Mouse (Mus musculus) midbrain, embryonic 10.5 days (tissue): ENCODE data around the gene Ugp2. TPM values are rescaled to one million over a fixed set of nuclear protein-coding genes. Genes with fewer than 3 reads are reported as not detected.
"Not testable (repeated sequence)": the region's sequence is repeated elsewhere in the genome, so short reads cannot be mapped to it uniquely, and the experiment has no call there.

Experiments used
- DNase-seq: peaks from one replicate; pipeline ENCODE4 v3.0.0-alpha.2; 2017; ENCODE audit warnings: low spot score
- H3K27ac ChIP-seq: fragments of 300-500 bp; sonication (generic); replicated peaks from 2 replicates; pipeline ENCODE4 v1.5.1; 2016; ENCODE audit warnings: mild to moderate bottlenecking
- H3K27me3 ChIP-seq: fragments of 300-500 bp; sonication (generic); 2 replicates; pipeline ENCODE4 v1.6.1; 2016; ENCODE audit warnings: low read depth, mild to moderate bottlenecking; ENCODE audit not compliant: poor library complexity, severe bottlenecking
- H3K36me3 ChIP-seq: fragments of 300-500 bp; sonication (generic); 2 replicates; pipeline ENCODE4 v1.6.1; 2016; ENCODE audit warnings: mild to moderate bottlenecking, moderate library complexity
- H3K4me1 ChIP-seq: fragments of 300-500 bp; sonication (generic); 2 replicates; pipeline ENCODE4 v1.6.1; 2016
- H3K4me3 ChIP-seq: fragments of 300-500 bp; sonication (generic); 2 replicates; pipeline ENCODE4 v1.5.1; 2016; ENCODE audit warnings: mild to moderate bottlenecking, moderate library complexity
- H3K9me3 ChIP-seq: fragments of 300-500 bp; sonication (generic); replicated peaks from 2 replicates; pipeline ENCODE4 v1.6.1; 2016; ENCODE audit warnings: mild to moderate bottlenecking
- WGBS: fragments of 180-500 bp; shearing (Covaris S2); methylation state at CpG from one replicate; pipeline ENCODE4 v1.1.7; 2016; 5-methylcytosine and 5-hydroxymethylcytosine counted together
- polyA plus RNA-seq: library from polyadenylated mRNA; unstranded; fragments of >200 nt; fragmentation: Nextera tagmentation; extraction: Ambion mirVana; gene quantifications from 2 replicates; pipeline ENCODE4 v1.2.1, GENCODE M21; 2016

Ugp2 gene
- polyA plus RNA-seq, 1 experiment from 2014 or later = 54.6 TPM

DNA sequence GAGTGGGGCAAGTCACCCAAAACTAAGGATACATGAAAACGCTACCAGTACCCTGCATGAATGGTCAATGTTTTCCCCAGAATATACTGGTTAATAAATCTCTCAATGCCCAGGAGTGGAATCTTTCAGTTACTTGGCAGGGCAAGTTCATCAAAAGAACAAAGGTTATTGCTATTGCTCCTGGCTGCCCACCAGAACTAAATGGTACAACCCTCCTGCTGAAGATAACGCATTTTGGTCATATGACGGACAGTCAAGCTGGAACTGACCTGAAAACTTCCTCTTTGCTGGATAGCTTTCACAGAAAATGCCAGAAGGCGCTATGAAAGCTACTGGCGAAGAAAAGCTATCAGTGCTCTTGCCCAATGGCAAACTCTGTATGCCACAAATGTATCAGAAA lies 45.2 kb downstream of the Ugp2 start:
- Histone ChIP-seq H3K4me1 (no peaks in the 10 kb centered on the region), H3K27me3 (no peaks in the 10 kb centered on the region), H3K9me3 (no peaks in the 10 kb centered on the region), H3K27ac (no peak overlapping the region), H3K36me3 (peaks cover 86% of the 10 kb centered on the region), H3K4me3 (no peak overlapping the region)
- WGBS = 96% methylated on average over 5 of the region's 5 CpGs
- DNase-seq = no peak

DNA sequence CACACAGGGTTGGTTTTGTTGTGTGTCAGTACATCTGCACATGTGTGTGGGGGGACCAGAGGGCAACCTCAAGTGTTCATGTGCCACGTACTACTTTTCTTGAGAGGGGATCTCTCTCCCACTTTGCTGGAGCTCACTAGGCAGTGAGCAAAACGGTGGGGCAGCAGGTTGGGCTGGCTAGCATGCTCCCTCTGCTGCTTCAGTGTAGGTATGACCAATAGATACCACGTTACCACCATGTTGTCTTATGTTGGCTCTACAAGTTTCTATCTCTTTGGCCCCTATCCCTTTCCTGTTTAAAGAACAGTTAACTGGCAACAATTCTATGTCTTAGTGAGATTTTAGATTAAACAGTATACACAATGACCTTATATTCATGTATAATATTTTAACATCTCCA lies 48.7 kb downstream of the Ugp2 start:
- Histone ChIP-seq H3K4me1 (no peaks in the 10 kb centered on the region), H3K27me3 (no peaks in the 10 kb centered on the region), H3K4me3 (no peak overlapping the region), H3K27ac (no peak overlapping the region), H3K9me3 (no peaks in the 10 kb centered on the region), H3K36me3 (peaks cover 63% of the 10 kb centered on the region)
- no peak for DNase-seq
- 93% methylated on average over 3 of the region's 3 CpGs for WGBS

DNA sequence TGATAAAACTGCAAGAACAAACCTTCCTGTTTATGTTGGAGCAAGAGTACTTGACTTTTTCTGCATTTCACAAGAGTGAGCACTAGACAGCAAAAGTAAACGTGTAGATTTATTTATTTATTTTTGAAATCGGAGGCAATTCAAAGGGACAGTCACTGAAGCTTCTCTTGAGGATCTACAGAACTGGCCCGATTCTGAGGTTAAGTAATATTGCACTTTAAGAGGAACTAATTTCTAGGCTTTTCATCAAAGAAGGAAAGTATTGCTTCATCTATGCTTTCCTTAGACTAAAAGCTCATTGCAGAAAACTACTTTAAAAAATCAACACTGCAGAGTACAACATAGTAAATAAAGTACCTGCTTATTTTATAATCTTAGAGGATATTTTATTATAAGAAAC lies 49.4 kb downstream of the Ugp2 start:
- Histone ChIP-seq H3K27ac (no peak overlapping the region), H3K36me3 (peaks cover 66% of the 10 kb centered on the region), H3K4me3 (no peak overlapping the region), H3K9me3 (no peaks in the 10 kb centered on the region), H3K4me1 (no peaks in the 10 kb centered on the region), H3K27me3 (no peaks in the 10 kb centered on the region)
- 83% methylated on average over 3 of the region's 3 CpGs for WGBS
- DNase-seq = no peak

DNA sequence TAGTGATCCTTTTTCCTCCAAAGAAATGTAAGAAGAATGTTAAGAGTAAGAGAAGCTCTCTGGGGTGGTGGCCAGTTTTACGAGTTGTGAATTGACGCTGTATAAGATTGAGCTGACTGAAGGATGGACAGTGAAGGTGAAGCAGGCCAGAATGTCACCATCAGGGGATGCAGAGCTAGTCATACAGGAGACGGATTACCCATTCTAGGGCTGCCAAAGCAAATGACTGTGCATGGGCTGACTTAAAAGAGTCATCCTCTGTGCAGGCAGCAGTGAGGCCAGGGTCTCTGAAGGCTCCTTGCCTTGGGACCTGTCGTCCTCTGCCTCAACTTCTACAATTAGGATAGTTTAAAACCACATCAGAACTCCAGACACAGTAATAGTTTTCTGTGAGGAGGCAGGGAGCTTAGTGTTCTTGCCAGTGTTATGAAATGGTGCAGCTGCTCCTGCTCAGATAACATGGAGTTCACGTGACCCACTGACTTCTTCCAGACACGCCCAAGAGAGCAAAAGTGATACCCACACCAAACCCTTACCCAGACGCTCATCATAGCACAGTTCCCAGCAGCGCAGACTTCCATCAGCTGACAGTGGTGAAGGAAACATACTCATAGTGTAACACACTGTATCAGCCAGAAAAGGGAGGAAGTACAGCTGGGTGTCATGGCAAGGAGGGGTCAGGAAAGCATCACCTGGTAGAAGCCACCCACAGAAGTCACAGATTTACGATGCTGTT lies 56.9 kb downstream of the Ugp2 start:
- no peak for DNase-seq
- no peak overlapping the region for H3K27ac ChIP-seq
- H3K9me3 ChIP-seq = no peaks in the 10 kb centered on the region
- 93% methylated on average over 9 of the region's 9 CpGs for WGBS
- H3K36me3 ChIP-seq = peaks cover 56% of the 10 kb centered on the region
- H3K27me3 ChIP-seq = no peaks in the 10 kb centered on the region
- 0 out of 2 replicates have a peak, but pooled peaks cover 3% of the 10 kb centered on the region for H3K4me1 ChIP-seq
- no peak overlapping the region for H3K4me3 ChIP-seq

DNA sequence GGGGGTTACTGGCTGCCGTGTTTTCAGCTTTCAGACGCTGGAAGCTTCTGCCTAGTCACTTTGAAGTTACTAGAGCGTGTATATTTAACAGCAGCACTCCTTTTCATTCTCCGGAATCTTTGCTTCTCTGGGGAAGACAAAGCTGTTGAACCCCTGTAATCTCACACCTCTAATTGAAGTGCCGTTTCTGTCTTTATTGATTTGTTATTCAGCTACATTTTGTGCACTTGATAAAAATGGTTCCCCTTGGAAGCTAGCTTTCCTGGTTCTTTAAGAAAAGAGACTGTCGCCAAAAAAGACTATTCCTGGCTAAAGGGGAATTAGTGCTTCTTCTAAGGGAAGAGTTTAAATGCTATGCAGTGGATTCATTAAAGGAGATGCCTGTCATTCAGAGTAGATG lies 61.5 kb downstream of the Ugp2 start:
- DNase-seq = no peak
- Histone ChIP-seq H3K4me3 (no peak overlapping the region), H3K4me1 (0 out of 2 replicates have a peak, but pooled peaks cover 3% of the 10 kb centered on the region), H3K9me3 (no peaks in the 10 kb centered on the region), H3K27ac (no peak overlapping the region), H3K36me3 (peaks cover 50% of the 10 kb centered on the region), H3K27me3 (no peaks in the 10 kb centered on the region)
- 48% methylated on average over 6 of the region's 6 CpGs for WGBS

DNA sequence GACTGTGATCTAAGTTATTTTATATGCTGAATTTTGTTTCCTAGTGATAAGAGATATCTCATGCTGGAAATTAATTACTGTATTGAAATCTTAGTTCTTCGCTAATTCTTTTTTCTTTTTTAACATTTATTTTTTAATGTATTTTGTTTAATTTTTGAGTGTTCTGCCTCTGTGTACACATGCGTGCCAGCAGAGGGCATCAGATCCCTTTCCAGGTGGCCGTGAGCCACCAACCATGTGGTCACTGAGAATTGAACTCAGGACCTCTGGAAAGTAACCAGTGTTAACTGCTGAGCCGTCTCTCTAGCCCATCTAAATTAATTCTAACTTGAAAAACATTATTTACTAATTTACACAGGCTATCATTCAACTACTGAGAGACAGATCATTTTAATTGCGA lies 62.9 kb downstream of the Ugp2 start:
- Histone ChIP-seq H3K4me1 (0 out of 2 replicates have a peak, but pooled peaks cover 3% of the 10 kb centered on the region), H3K4me3 (no peak overlapping the region), H3K9me3 (no peaks in the 10 kb centered on the region), H3K27ac (no peak overlapping the region), H3K36me3 (peaks cover 37% of the 10 kb centered on the region), H3K27me3 (no peaks in the 10 kb centered on the region)
- WGBS = 90% methylated on average over 5 of the region's 5 CpGs
- no peak for DNase-seq

DNA sequence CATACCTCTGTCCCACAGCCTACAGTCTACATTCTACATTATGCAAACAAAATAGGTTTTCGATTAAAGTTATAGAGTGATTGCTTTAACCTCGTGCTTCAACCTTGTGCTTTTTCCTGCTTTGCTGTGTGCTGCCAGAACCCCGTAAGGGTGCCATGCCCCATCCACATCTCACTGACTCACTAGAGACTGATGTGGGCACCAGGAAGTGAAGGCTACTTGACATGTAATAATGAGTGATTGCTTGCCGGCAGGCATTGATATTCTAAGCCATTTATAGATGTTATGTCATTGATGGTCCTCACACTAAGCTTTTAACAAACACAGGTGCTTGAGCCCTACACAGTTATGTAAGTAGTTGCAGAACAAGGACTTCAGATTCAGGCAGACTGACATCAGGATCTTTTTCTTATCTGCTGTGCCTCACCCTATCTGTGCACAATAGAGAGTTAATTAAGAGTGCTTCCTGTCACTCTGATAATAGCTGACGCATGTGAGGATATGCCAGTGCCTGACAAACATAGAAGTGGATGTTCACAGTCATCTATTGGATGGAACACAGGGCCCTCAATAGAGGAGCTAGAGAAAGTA lies 63.8 kb downstream of the Ugp2 start:
- Histone ChIP-seq H3K27ac (no peak overlapping the region), H3K36me3 (peaks cover 33% of the 10 kb centered on the region), H3K4me3 (no peak overlapping the region), H3K27me3 (no peaks in the 10 kb centered on the region), H3K4me1 (0 out of 2 replicates have a peak, but pooled peaks cover 3% of the 10 kb centered on the region), H3K9me3 (no peaks in the 10 kb centered on the region)
- WGBS = 88% methylated on average over 5 of the region's 5 CpGs
- DNase-seq = no peak

DNA sequence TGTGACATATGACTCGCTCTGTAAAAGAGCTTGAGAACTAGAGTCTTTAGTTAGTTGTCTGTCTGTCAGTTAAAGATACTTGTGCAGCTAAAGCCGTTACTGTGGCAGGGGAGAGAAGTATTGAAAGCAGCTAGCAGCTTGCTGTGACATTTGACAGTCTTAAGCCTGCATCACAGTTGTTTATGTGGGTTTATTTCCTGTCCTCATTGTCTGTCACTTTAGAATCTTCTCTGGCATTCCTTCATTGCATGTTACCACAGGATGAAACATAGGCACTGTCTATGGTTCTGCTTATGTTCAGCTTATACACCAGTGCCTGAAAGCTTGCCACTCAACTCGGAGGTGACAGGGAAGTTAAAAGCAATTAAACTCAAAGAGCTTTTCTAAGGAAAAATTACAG lies 67.4 kb downstream of the Ugp2 start:
- no peak for DNase-seq
- WGBS = 84% methylated on average over 3 of the region's 3 CpGs
- H3K27me3 ChIP-seq = no peaks in the 10 kb centered on the region

DNA sequence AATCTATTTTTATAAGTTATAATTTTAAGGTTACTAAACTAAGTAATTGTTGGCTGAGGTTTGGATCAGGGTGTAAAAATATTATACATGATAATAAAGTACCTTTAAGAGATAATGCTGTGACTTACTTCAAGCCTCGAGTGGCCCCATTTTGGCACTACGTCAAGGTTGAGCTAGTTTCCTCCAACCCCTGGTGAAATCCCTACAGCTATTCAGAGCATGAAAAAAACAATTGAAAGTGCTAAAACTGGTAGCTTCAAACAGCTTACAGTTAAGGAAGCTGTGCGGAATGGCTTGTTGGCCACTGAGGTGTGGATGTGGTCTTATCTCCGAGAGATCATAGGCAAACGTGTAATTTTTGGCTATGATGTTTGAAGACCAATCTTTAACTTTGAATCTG lies 75.5 kb downstream of the Ugp2 start:
- DNase-seq = no peak
- Histone ChIP-seq H3K9me3 (no peaks in the 10 kb centered on the region), H3K4me3 (no peak overlapping the region), H3K36me3 (peaks cover 40% of the 10 kb centered on the region), H3K27ac (no peak overlapping the region), H3K4me1 (no peaks in the 10 kb centered on the region), H3K27me3 (no peaks in the 10 kb centered on the region)
- WGBS = 94% methylated on average over 5 of the region's 5 CpGs

More for the DNA sequence above, 67.4 kb downstream of the Ugp2 start:
- H3K4me3 ChIP-seq = no peak overlapping the region
- no peak overlapping the region for H3K27ac ChIP-seq
- no peaks in the 10 kb centered on the region for H3K9me3 ChIP-seq
- no peaks in the 10 kb centered on the region for H3K4me1 ChIP-seq
- peaks cover 48% of the 10 kb centered on the region for H3K36me3 ChIP-seq

DNA sequence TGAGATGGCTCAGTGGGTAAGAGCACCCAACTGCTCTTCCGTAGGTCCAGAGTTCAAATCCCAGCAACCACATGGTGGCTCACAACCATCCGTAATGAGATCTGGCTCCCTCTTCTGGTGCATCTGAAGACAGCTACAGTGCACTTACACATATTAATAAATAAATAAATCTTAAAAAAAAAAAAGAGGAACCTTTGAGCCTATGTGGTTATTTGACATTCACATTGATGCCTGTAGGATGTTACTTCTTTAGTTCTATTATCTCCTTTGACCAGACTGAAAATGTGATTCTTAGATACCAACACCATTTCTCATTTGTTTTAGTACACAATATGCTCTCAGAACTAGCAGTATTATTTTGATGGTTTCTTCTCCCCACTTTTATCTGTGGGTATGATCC lies 82.8 kb downstream of the Ugp2 start:
- H3K27me3 ChIP-seq = not testable (repeated sequence)

DNA sequence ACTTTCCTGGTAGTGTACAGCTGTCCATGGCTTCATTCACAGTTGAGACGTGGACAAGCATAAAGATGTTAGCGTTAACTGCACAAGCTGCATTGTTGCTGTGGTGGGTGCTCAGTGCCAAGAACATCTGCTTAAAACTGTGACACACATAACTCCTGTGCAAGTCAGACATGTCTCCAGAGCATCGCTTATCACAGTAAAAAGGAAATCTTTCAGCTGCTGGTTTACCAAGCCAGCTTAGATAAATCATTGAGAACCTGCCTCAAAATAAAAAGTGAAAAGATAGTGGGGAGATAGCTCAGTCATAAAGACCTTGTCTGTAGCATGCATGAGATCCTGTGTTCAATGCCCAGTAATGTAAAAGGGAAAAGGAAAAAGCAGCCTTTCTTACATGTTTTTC lies 84.6 kb downstream of the Ugp2 start:
- Histone ChIP-seq H3K27me3 (no peaks in the 10 kb centered on the region), H3K9me3 (no peaks in the 10 kb centered on the region), H3K27ac (no peak overlapping the region), H3K4me1 (no peaks in the 10 kb centered on the region), H3K36me3 (peaks cover 11% of the 10 kb centered on the region), H3K4me3 (no peak overlapping the region)
- WGBS = 93% methylated on average over 3 of the region's 3 CpGs
- DNase-seq = no peak

More for the DNA sequence above, 82.8 kb downstream of the Ugp2 start:
- H3K4me1 ChIP-seq, DNase-seq, H3K9me3 ChIP-seq, H3K27ac ChIP-seq, H3K4me3 ChIP-seq: not testable (repeated sequence)
- WGBS = 91% methylated on average over 2 of the region's 2 CpGs
- H3K36me3 ChIP-seq = peaks cover 15% of the 10 kb centered on the region

DNA sequence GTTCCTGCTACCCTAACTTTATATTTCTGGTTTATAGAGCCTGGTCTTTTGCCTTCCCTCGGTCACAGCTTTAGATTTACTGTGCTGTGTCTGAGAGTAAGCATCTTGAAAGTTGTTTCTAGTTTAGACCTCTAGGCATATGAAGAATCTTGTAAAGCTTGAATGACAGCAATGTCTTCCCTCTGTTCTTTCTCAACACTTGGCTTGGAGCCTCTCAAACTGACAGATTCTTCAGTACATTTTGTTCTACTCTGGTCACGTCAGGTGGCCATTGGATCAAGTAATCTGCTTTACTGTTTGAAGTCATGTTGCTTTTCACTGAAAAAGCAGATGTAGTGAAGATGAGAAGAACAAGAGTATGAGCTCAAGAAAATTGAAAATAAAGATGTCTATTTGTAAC lies 94.8 kb downstream of the Ugp2 start:
- no peak for DNase-seq
- 90% methylated on average over 2 of the region's 2 CpGs for WGBS
- Histone ChIP-seq H3K27ac (no peak overlapping the region), H3K4me1 (no peaks in the 10 kb centered on the region), H3K27me3 (no peaks in the 10 kb centered on the region), H3K9me3 (no peaks in the 10 kb centered on the region), H3K4me3 (no peak overlapping the region), H3K36me3 (peaks cover 41% of the 10 kb centered on the region)
